Mouse (Mus musculus): ENCODE results near the gene Spcs3. TPM values are rescaled to one million over a fixed set of nuclear protein-coding genes. Genes with fewer than 3 reads are reported as not detected.
"Not testable (repeated sequence)": the region's sequence is repeated elsewhere in the genome, so short reads cannot be mapped to it uniquely, and the experiment has no call there.

Spcs3 gene
- 10 to 100 TPM; 24.0 to 29.4 TPM for total RNA-seq (2021)
- long read RNA-seq, experiment 1, transcript Spcs3-201 (5 exons, 3,466 nt) = major isoform, 75 of 82 reads
- long read RNA-seq, experiment 1, partial matches to known transcripts = 1 of 82 reads
- long read RNA-seq, experiment 1, other reads (novel, unspliced or antisense) = 6 of 82 reads
- long read RNA-seq, experiment 2, transcript Spcs3-201 (5 exons, 3,466 nt) = major isoform, 68 of 71 reads
- long read RNA-seq, experiment 2, partial matches to known transcripts = 0 of 71 reads
- long read RNA-seq, experiment 2, other reads (novel, unspliced or antisense) = 3 of 71 reads

DNA sequence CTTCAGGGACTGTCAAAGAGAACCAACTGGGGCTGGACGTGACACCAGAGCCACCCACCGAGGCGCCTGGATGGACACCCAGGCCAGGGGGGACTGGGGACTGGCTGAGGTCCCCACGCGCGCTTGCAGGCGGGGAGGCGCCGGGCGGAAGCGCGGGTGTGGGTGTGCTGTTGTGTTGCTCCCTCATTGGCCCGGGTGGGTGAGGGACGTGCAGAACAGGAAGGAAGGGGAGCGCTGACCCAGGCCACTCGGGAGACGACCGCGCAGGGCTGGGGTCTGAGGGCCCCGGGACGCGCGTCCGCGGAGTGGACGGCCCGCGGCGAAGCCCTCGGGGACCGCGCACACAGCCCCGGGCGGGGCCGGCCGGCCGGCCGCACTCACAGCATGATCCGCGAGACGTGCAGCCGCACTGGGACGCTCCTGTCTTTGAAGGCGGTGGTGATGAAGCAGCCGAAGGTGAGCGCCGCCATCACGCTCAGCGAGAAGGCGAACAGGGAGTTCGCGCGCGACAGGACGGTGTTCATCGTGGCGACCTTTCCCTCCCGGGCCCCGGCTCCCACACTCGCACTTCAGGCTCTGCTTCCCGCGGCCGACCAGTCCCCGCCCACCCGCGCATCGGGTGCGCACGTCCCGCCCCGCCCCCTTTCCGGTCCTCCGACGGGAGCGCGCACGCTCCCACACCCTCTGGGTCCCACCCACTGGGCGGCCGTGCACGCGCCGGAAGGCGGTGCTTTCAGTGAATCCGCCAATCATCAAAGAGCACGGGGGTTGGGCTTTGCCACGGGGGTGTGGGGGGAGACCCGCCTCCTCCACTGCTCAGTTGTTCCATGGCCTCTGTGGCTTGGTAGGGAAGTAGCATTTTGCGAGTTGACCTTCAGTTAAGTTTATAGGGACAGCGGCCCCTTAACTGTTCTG, at the start of gene Spcs3, which contains the start of gene Asb5:
Gene Spcs3, minus strand, starts transcription at position 617 of the 915 bp plus-strand sequence.
Gene Asb5, plus strand, starts transcription at position 199 of the 915 bp plus-strand sequence.
- DNase-seq (ENCODE audit: low spot score) = peak; percentile 95

DNA sequence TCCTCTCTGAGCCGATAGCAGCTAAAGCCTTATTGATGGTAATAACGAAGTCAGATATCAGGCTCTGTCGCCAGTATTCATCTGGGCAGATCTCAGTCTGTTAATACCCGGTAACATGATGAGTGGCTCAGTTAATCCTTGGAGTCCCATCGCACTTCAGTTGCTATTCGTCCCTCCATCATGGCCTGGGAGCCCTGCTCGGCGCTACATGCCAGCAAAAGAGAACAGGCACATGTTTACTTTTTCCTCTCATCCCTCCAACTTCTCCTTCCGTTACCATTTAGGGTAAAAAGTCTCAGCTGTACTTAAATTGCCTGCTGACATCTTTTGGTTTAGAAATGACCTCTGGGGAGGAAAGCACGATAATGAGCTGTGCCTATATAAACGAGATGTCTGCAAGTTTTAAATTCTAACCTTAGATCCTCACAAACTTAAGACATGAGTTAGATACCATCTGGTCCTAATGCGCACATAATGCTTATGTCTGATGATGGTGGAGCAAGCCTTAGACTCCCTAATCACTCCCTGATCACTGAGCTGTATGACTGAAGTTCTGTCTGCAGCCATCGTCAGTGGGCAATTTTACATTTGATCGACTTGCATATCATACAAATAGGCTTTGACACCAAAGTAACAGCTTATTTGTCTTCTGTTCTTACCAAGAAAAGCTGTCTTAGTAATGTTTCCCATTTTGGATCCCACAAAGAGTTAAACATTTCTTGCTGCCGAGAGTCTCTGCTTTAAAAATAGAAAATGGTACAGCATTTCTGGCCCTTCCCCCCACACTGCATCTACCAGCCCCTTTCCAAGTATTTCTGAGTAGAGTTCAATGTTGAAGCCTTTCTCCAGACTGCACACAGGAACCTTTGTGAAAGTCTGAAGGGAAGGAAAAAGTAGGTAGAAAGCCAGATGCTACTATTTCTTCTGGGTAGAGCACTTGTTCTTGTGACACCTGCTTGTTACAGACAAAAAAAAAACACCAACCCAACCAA, 41.1 kb upstream of the Spcs3 start:
- DNase-seq (ENCODE audit: low spot score) = peak; percentile 46

DNA sequence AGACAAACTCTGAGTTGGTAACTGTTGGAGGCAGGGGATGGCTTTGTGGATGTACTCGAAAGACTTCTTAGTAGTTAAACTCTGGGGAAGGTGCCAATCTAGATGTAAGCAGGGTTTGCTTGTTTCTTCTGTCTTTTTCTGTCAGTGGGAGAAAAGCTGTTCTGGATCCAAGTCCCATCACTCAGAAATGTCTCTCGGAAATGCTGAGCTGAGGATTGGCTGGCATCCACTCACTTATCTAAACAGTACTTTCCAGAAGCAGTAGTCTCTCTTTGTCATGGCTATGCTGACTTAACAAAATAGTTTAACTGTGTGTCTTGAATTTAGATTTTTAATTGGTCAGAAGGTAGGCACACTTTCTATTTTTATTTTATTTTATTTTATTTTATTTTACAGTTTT, 37.4 kb upstream of the Spcs3 start:
- DNase-seq (ENCODE audit: low spot score) = no peak

DNA sequence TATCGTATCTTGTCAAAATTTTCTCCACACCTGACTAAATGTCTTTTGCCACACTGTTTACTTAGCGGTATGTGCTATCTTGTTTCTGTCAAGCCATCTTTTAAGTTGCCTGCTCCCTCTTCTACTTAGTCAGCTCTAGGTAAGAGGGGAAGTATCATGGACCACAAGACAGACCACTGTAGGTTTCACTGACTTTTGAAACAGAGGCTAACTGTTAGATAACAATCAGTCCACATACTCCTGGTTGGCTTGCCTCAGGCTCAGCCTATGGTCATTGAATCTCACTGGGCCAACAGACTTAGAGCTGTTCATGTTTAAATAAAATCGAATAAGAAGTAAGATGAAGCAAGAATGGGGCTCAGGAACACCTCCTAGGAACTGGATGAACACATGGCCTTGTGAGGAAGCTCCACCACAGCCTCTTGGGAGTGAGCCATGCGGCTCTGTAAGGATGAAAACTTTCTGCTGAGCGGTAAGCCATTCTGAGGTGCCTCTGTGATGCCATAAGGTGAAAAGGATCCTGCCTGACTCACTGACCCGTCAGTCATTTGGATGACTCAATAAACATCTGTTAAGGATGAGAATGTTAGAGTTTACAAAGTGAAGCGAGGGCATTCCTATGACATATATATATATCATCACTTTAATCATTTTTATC, 35.9 kb upstream of the Spcs3 start:
- no peak for DNase-seq (ENCODE audit: low spot score)

DNA sequence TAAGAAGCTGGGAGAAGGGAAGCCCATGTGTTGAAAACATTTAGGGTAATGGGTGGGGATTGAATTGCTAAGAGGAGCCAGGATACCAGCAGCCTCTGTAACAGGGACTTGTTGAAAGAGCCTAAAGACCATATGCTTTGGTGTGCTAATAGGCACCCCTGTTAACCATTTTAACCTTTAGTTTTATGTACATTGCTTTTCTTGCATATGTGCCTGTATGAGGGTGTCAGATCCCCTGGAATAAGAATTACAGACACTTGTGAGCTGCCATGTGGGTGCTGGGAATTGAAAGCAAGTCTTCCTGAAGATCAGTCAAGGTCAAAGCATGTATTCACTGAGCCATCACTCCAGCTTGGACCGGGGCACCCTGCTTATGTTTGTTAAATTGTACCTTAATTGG, 35.4 kb upstream of the Spcs3 start:
- no peak for DNase-seq (ENCODE audit: low spot score)

DNA sequence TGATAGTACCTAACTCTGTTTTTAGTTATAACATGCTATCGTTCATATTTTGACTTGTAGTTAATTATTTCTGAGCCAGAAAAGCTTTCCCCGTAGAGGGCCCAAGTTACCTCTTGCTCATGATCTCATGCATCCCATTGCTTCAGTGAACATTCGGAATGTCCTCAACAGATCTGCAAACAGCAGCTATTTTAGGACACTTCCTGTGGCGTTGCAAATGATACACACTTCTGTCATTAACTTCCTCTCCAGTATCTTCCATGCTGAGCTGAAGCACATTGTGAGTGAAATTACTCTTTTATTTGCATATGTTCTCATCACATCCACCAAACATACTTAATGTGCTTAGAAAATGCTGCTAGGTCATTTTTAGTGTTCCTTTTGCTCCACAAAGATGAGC, 32.3 kb upstream of the Spcs3 start:
- DNase-seq (ENCODE audit: low spot score) = peak; percentile 33

DNA sequence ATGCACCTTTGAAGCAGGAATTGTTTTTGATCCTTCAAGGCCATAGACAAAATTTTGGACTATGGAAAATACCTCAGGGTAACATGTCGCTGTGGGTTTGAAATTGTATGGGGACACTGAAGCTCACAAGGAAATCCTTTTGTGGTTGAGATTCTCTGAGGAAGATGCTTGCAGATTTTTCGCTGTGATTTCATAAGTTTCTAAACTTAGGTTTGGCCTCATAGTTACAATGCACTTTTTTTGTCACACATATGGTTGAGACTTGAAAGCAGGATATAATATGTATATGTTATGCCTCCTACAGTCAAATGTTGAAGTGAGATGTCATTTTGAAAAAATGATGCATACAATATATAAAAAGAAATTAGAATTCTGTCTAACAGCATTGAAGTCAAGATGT, 25.1 kb upstream of the Spcs3 start:
- no peak for DNase-seq (ENCODE audit: low spot score)

DNA sequence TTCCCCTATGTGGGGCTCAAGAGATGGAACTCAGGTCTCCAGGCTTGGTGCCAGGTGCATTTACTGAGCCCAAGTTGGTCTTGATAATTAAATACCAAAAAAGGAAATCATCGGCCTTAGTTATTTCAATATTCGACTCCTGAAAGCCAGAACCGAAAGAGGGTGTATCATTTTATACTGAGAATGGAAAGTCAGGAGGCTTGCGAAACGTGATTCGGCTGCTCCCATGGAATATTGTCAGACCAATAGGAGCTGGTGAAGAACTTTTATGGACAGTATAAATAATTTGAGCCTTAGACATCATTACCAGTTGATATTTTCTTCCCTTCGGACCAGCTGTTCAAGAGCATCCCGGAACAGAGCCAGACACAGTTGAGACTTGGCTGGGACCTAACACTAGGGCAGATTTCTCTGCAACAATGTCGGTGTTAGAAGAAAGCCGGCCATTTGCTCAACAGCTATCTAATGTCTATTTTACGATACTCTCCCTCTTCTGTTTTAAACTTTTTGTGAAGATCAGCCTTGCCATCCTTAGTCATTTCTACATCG, 20.3 kb upstream of the Spcs3 start:
- peak; percentile 79 for DNase-seq (ENCODE audit: low spot score)

DNA sequence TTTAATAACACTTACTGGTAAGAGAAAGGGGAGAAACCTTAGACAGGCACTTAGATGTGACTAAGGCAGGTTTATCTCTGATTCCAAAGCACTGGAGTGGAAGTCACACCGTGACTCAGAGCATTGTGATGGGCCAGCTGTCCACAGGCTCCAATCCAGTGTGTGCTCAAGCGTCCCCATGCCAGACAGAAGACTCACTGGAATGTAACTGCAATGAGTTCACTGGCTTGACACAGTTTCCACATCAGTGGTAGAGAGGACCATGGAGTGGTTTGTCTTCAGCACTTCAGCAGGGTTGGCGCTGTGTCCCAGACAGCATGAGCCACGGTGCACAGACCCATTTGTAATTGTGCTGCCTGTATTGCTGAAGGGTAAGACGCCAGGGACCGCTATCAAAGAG, 18.6 kb upstream of the Spcs3 start:
- DNase-seq (ENCODE audit: low spot score) = peak; percentile 36

DNA sequence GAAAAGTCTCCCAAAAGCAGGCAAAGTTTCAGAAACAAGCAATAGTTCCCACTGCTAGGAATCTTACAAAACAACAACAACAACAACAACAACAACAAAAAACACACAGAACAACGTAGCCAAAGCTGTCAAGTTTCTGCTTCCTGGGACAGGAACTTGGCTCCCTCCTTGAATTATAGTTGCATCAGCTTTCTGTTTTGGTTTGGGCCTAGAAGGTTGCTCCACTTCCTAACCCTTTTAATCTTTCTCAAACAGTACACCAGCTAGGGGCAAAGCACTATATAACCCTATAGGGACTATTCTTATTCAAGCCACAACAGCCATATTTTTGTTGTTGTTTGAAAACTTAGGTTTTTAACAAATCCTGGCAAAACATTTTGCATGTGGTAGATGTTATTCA, 11.5 kb upstream of the Spcs3 start:
- no peak for DNase-seq (ENCODE audit: low spot score)

DNA sequence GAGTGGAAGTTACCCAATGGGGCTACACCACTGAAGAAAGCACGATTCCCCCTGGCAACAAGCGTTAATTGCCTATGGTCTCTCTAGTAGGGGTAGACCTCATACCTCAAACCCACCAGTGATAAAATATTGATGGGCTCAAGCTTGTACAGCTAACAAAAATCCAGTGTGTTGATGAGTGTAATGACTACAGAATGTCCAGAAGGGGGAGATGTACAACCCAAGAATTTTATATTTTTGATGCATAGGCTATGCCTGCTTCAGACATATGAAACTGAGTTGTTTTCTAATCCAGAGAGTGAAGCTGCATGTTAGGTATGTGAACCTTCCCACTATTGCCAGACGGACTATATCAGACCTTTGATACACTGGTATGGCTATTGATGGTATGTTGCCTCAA, 7.5 kb upstream of the Spcs3 start:
- no peak for DNase-seq (ENCODE audit: low spot score)

DNA sequence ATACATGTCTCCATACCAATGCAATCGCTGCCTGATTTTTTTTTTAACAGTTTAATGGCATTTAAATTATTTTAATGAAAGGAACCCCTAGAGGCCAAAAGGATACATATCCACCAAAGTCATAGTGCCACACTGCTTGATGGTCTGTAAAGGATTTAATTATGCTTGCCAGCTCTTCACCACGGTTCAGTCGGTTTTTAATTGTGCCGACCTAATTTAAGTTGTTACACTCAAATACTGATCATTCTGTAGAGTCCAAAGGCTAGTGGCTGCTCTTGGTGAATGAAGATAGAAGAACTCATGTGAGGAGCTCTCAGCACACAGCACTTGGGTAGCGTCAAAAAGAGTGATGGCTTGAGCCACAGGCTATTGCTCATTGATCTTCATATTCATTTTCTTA, 5.4 kb upstream of the Spcs3 start:
- no peak for DNase-seq (ENCODE audit: low spot score)

DNA sequence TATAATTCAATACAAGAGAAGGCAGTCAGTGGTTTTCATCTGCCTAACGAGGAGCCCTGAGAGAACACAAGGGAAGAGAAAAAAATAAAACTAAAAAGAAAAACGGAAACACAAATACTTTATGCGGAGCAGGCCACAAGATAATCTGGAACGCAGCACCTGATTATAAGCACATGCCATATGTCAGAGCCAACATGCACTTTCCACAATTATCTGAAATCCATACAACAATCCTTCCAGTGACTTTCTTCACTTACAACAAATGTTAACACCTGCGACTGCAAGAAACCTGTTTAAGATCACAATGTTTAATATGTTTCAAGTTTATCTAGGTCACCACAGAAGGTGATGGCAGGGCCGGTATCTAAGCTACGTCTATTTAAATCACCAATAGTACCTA, 1.2 kb downstream of the Spcs3 start:
- no peak for DNase-seq (ENCODE audit: low spot score)

DNA sequence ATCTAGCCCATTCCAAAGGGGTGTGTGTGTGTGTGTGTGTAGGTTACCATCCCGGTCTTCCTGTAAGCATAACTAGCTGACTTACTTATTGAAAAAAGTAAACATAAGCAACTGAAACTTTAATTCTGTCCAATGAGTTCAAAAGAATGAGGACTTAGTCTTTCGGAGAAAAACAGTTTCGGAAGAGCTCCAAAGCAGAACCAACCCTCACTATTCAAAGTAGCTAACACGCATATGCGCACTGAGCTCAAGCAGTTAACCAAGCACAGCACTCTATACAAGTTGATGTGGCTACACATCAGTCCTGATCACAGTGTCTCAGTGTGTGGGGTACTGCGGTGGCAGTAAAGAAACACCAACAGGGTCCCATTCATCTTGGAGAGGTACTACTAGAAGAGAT, 3.1 kb downstream of the Spcs3 start:
- DNase-seq (ENCODE audit: low spot score) = no peak

DNA sequence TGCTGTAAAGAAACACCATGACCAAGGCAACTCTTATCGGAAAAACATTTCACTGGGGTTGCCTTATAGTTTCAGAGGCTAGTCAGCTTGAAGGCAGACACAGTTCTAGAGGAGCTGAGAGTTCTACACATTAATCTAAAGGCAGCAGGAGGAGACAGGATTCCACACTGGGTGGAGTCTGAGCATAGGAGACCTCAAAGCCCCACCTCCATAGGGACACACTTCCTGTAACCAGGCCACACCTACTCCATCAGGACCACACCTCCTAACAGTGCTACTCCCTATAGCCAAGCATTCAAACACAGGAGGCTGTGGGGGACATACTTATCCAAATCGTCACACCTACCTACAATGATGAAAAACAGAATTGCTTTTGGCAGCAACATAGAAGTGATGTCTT, 4.2 kb downstream of the Spcs3 start:
- no peak for DNase-seq (ENCODE audit: low spot score)

DNA sequence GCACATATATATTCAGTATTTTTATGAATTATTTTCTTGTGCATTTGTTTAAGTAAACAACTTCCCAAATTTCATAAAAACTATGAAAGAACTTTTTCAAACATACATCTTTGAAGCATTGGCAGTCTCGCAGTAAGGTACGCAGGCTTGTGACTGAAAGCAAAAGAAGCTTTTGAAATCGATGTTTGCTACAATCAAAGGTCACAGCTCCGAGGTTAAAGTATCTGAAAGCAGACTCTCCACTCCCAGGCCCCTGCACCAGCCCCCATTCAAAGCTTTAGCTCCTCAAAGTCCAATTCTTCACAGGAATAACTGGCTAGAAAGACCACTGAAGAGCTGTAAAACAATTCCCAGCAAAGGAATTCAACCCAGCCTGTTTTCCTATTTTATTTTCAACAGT, 9.3 kb downstream of the Spcs3 start:
- no peak for DNase-seq (ENCODE audit: low spot score)

DNA sequence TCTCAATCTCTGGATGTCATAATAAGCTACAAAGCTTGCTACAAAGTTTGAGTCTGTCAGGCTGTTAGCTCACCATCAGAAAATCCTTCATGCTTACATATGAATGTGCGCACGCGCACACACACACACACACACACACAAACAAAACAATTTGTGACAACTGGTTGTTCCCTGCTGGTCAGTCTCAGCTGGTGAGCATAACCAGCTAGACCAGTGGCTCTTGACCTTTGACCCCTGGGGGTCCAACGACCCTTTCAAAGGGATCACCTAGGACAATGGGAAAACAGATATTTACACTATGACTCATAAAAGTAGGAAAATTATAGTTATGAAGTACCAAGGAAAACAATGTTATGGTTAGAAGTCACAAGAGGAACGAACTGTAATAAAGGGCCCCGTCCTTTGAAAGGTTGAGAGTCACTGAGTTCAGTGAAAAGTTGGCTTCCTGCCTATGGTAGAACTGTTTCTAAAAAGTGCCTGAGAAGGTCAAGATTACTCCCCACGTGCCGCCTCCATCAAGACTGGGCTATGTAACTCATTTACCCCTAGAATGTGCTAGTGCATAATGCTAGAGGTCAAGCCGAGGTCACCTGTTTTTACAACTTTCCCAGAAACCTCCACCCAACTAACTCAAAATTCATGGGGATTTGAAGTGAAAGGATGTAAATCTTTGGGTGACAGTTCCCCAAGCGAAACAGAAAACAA, 10.9 kb downstream of the Spcs3 start:
- DNase-seq (ENCODE audit: low spot score) = no peak

DNA sequence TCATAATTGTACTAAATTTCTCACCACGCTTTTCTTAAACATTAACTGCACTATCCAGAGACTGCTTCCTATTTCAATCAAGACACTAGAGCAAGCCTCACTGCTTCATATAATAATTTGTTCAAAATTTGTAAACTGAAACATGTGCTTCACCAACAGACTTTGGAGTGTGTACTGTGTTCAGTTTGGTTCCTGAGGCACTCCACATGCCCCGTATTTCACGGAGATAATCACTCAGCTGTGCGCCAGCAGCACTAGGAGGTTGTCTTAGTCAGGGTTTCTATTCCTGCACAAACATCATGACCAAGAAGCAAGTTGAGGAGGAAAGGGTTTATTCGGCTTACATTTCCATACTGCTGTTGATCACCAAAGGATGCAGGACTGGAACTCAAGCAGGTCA, 17.6 kb downstream of the Spcs3 start:
- DNase-seq (ENCODE audit: low spot score) = not testable (repeated sequence)

DNA sequence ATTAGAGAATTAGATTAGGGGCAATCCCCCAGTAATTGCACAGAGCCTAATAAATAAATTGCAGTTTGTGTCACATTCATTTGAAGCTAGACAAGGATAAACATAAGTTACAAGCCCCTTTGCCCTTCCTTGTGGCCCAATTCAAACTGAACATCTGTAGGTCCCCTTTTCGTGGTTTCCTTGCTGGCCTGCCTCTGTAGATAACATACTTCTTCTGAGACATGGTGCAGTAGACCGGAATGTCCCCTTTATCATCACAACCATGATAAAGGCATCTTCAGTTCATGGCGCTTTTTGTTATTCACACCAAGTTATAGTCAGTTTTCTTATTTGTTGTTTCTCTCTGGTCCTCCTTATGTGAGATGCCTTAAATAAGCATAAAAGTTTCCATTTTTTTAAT, 18.0 kb downstream of the Spcs3 start:
- no peak for DNase-seq (ENCODE audit: low spot score)

DNA sequence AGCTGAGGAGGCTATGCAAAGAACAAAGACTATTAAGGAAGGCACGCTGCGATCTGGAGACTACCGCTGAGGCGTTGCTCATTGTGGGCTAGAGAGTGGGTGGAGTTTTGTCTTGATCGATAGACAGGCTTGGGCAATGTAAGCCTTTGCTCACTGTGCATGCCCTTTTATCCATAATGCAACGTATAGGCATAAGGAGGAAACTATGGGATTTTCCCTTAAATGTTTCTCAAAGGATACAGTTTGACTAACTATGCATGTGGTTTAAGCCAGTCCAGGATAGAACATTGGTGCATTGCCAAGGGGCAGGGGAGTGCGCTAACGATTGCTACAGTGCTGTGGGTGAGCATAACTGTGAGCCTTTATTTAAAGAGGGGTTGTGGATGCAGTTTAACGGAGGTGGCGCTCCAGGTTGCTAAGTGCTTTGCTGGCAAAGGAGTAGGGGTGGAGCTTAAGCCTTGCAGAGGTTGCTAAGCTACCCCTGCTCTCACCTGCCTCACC, 20.5 kb downstream of the Spcs3 start:
- no peak for DNase-seq (ENCODE audit: low spot score)
